Mouse (Mus musculus): ENCODE results near the gene Zfp536.

DNA sequence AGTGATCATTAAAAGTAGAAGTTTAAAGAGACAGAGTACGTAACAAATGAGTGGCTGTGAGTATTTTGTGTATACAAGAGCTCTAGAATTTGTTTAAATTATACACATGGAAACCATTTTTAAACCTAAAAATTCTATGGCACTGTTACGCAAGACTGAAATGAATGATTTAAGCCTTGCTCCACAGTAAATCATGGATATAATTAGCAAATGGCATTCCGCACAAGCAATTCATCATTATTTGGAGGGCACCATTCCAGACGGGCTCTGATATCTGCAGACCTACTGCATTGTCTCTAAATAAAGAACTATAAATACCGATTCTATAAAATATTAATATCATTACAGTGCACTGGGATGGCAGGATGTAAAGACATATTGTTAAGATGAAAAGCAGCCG, 292.3 kb downstream of the Zfp536 start:
- no peak for TF ChIP-seq POLR2A (IDR thresholded peaks at IDR 0.05; ENCODE audit: low read depth, low read length)
- no peak for TF ChIP-seq CTCF (IDR thresholded peaks at IDR 0.05; ENCODE audit: extremely low read depth, insufficient read depth, insufficient read length, insufficient replicate concordance)
